Mouse (Mus musculus) cerebellum, adult (tissue): Measurements from ENCODE around the gene Tubd1.

Source experiments
- ATAC-seq: cut with Nextera tagmentation; 2 replicates; pipeline ENCODE4 v1.9.2; 2017; ENCODE audit warnings: mild to moderate bottlenecking, moderate library complexity, mixed read lengths; ENCODE audit not compliant: insufficient number of reproducible peaks, low FRiP score, low TSS enrichment

Tubd1 gene

GRCm38 (mm10) chr11:86553525-86553924 lies 8.7 kb downstream of the Tubd1 start:
- ATAC-seq: no peak

GRCm38 (mm10) chr11:86558258-86558657 lies 13.5 kb downstream of the Tubd1 start:
- no peak for ATAC-seq

- no peak for ATAC-seq
These were observed 23.6 kb downstream of the Tubd1 start for GRCm38 (mm10) chr11:86568425-86568824.

GRCm38 (mm10) chr11:86570261-86570746 lies 25.5 kb downstream of the Tubd1 start:
- no peak for ATAC-seq

- no peak for ATAC-seq
These were observed 26.5 kb downstream of the Tubd1 start for GRCm38 (mm10) chr11:86571047-86571855.

- no peak for ATAC-seq
These were observed 27.1 kb downstream of the Tubd1 start for GRCm38 (mm10) chr11:86571871-86572270.

GRCm38 (mm10) chr11:86572623-86573022 lies 27.8 kb downstream of the Tubd1 start:
- no peak for ATAC-seq

GRCm38 (mm10) chr11:86573646-86574231 lies 28.9 kb downstream of the Tubd1 start:
- ATAC-seq: no peak

- no peak for ATAC-seq
These were observed 29.6 kb downstream of the Tubd1 start for GRCm38 (mm10) chr11:86574408-86574807.

- ATAC-seq: no peak
These were observed 31.0 kb downstream of the Tubd1 start for GRCm38 (mm10) chr11:86575632-86576378.

- ATAC-seq: no peak
These were observed 32.4 kb downstream of the Tubd1 start for GRCm38 (mm10) chr11:86577231-86577630.

GRCm38 (mm10) chr11:86578106-86578808 lies 33.5 kb downstream of the Tubd1 start:
- ATAC-seq: no peak

- ATAC-seq: no peak
These were observed 34.3 kb downstream of the Tubd1 start for GRCm38 (mm10) chr11:86578809-86579730.

GRCm38 (mm10) chr11:86579731-86580318 lies 35.0 kb downstream of the Tubd1 start:
- no peak for ATAC-seq

- ATAC-seq: no peak
These were observed 35.7 kb downstream of the Tubd1 start for GRCm38 (mm10) chr11:86580319-86581113.

- no peak for ATAC-seq
These were observed 36.5 kb downstream of the Tubd1 start for GRCm38 (mm10) chr11:86581250-86581753.

- no peak for ATAC-seq
These were observed 37.3 kb downstream of the Tubd1 start for GRCm38 (mm10) chr11:86581943-86582542.
